Mouse (Mus musculus): ENCODE measurements around the gene Nat10.

Gene Nat10

GRCm38 (mm10) chr2:103687888-103688287 is 73.2 kb downstream of the Nat10 start:
- no peak for DNase-seq

DNA sequence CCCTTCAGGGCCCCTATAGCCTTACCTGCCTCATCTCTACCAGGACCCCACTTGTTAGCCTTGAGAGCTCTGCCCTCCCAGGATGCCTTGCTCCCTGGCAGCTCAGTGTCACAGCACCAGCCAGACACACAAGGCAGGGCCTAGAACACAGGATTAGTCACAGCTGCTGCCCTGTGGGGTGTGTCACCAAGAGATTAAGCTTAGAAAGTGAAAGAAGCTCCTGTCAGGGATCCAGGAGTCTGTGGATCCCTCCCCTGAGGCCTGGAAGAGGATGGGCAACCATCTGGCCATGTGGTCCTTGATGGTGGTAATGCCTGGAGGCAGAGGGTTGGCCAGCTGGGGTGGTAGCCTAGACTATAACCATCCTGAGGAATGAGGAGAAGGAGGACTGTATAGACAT is 73.9 kb downstream of the Nat10 start:
- no peak for DNase-seq

- DNase-seq, result no peak
These were observed 75.5 kb downstream of the Nat10 start for GRCm38 (mm10) chr2:103685581-103685980.

DNA sequence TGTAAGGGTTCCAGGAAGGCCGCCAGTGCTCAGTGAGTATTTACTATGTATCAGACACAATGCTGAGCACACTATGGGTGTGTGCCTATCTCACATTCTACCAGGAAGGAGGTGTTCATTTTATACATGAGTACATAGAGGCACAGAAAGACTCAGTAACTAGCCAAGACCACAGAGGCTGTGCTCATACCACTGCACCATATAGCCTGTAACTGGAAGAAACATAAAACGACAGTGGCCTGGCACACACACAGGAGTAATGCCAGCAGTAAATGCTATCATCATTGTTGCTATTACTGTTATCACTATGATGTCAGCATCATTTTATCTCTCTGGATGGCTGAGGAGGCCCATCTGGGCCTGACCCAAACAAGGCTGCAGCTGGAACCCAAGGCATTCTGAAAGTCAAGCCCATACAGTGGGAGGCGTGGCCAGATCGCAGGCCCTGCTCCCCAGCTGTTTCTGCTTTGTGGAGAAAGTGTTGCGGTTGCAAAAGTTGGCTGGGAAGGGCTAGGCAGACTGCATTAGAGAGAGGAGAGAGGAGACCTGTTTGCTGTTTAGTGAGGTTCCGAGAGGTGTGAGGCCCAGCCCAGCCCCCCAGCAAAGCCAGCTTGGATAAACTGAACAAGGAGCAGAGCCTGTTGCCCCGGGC is 76.0 kb downstream of the Nat10 start:
- DNase-seq, result peak; percentile 60 to 70

DNA sequence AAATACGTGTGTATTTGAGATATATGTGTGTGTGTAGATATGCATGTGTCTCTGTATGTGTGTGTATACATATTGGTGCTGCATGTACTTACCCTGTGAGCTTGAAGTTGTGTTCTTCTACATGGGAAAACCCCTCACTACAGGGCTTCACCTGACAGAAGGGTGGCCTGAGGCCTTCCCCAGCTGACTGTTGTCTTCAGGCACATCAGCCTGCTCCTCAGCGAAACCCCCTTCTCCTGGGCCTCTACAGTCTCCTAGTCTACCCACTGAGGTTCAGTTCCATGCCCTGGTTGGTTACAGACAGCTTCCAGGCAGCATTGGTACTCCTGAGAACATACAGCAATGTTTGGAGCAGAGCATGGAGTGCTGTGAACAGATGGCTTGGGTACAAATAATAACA is 76.6 kb downstream of the Nat10 start:
- DNase-seq, result no peak

- DNase-seq, result no peak
These were observed 78.1 kb downstream of the Nat10 start for GRCm38 (mm10) chr2:103682927-103683442.

- DNase-seq, result no peak
These were observed 78.8 kb downstream of the Nat10 start for GRCm38 (mm10) chr2:103682261-103682722.

- DNase-seq, result no peak
These were observed 79.9 kb downstream of the Nat10 start for GRCm38 (mm10) chr2:103681149-103681548.

DNA sequence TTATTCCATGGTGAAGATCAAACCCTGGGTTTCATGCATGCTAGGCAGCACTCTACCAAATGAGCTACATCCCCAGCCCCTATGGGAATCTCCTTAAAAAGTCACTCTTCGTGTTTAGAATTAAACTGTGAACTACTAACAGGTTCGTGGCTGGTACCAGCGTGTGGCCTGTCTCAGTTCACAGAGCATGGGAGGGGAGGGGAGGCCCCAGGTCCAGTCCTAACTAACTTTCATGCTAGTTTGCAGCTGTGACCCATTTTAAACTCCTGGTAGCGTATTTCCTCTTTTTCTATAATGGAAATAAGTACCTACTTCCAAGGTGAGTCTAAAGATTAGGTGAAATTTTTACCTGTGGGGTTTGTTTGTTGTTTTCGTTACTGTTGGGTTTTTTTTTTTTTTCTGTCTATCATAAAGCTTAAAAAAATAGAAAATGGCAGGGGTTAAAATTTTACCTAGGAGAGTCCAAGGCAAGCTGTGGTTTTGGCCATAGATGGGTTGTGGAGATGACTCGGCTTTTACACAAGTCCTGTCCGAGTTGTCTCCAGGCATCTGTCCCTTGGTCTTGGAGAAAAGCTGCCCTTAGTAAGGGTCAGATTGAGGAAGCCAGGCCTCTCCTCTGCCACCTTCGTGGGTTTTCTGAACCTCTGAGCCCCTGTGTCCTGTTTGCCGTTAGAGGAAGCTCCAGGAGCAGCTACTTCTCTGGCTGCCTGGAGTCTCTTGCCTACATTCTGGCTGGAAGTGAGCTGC is 80.5 kb downstream of the Nat10 start:
- DNase-seq, result no peak

GRCm38 (mm10) chr2:103678433-103678832 is 82.6 kb downstream of the Nat10 start:
- DNase-seq, result peak; percentile 21 to 35

DNA sequence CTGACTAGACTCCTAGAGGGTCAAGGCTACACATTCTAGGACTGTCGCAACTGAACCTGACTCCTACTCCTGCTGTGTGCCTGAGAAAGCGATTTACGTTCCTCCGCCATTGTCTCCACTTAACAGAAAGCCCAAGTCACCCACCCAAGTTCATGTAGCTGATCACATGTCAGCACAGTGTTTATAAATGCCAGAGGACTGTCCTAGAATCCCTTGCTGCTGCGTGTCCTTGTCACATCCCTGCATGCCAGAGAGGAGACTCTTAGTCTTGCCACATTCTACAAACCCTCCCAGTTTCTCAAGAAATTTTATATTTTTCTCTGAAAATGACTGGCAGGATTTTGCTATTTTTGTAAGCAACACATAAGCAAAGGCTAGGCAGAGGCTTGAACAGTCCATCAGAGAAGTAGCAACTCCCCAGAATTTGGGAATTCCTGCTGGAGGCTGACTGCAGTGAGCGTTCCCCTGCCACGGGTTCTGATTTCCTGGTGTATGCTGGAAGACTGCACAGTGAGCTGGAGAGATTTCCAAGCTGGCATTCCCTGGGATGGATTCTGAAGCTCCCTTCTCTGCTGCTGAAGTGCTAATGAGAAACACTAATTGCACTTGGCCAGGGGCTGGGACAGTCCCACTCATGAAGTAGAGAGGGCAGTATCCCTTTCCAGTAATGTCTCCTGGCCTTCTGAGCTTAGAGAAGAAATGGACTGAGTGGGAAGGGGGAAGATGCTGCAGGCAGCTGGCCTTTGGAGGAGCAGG is 83.3 kb downstream of the Nat10 start:
- DNase-seq, result no peak

DNA sequence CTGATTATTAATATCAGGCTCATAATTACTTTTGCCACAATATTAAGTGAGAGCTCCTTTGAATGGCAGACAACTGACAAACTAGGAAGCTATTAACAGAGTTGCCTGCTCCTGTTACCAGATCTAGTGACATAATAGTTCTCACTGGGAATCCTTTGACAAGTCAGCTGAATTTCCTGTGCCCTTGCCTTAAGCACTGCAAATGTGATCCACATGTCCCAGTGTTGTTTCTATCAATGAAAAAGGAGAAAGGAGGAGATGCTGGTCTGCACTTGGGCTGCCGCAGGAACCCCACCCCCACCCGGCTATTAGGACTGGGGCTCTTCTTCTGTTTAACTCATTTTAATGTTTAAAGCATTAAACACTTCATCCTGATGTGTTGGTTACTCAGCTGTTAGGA is 84.3 kb downstream of the Nat10 start:
- no peak for DNase-seq

DNA sequence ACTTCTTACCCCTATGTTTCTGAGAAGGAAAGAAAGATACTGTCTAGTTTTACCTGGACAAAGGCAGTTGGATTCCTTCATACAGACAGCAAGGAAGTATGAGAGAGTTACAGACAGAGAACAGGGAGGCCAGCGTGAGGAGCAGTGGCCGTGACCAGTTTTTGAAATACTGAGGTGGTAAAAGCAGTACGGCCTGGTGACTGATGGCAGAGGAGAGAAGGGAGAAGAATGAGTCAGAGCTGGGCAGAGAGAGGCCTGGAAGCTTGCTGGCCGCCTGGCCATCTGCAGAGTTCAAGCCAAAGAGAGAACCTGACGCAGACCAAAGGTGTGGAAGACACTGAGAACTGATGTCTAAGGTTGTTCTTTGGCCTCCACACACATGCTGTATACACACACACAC is 85.7 kb downstream of the Nat10 start:
- DNase-seq, result no peak

DNA sequence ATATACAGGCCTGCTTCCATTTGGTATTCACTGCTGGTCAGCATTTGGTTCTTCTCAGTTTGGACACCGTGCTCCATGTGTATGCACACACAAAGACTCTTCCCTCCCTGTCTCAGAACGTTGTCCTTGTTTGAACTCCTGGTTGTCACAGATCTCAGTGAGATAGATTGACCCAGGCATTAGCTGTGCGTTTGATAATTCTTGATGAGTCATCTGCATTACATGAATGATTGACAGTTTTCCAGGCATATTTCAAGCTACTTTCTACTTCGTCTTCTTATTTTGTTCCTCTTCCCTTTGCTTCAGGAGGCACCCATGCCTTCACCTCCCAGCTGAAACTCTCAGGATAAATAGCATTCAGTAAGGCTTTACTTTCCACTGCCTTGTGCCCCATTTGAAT is 87.5 kb downstream of the Nat10 start:
- DNase-seq, result no peak

DNA sequence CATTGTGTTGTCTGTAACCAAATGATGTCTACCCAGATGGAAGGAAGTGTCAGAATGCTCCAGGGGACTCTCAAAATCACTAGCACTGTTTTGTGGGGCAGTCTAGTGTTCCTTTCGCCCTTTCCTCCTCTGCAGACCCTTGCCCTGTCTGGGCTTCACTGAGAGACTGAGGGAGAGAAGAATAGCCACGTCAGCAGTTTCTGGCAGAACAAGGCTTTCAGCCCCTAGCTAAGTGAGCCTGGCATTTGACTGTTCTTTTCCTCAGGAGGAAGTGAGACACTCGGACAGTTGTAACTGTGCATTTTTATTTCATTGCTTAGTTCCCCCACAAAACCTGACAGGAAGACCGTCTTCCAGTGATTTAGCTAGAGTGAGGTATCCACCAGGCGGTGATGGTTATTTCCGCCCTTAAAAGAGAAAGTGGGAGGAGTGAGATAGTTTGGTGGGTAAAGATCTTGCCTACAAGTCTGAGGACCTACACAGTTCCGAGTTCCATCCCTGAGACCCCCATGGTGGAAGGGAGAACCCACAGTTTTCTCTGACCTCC is 88.4 kb downstream of the Nat10 start:
- DNase-seq, result no peak
